Mouse (Mus musculus): ENCODE measurements around the gene Padi4. TPM values are rescaled to one million over a fixed set of nuclear protein-coding genes. Genes with fewer than 3 reads are reported as not detected.

Padi4 gene
- polyA plus RNA-seq, 1 experiment, result 0.61 TPM

- Histone ChIP-seq H3K4me3 (ENCODE audit: control insufficient read depth, low read depth, low read length) (no peak overlapping the region), H3K4me1 (ENCODE audit: control insufficient read depth, insufficient read depth, low read length) (no peaks in the 10 kb centered on the region), H3K36me3 (ENCODE audit: control insufficient read depth, insufficient read depth, low read length) (peaks cover 1% of the 10 kb centered on the region), H3K27me3 (ENCODE audit: control insufficient read depth, insufficient read depth, low read length) (no peaks in the 10 kb centered on the region), H3K27ac (ENCODE audit: control insufficient read depth, insufficient read depth, low read depth, low read length) (no peak overlapping the region)
- no peak for TF ChIP-seq CTCF (IDR thresholded peaks at IDR 0.05; ENCODE audit: control insufficient read depth, insufficient read depth, insufficient replicate concordance, low read depth, low read length)
- no peak for TF ChIP-seq POLR2A (IDR thresholded peaks at IDR 0.05; ENCODE audit: control insufficient read depth, low read depth, low read length)
Measured at GRCm38 (mm10) chr4:140721968-140722490, 52.0 kb downstream of the Padi4 start.

GRCm38 (mm10) chr4:140720091-140720490, 53.9 kb downstream of the Padi4 start:
- Histone ChIP-seq H3K36me3 (ENCODE audit: control insufficient read depth, insufficient read depth, low read length) (peaks cover 1% of the 10 kb centered on the region), H3K27ac (ENCODE audit: control insufficient read depth, insufficient read depth, low read depth, low read length) (no peak overlapping the region), H3K4me1 (ENCODE audit: control insufficient read depth, insufficient read depth, low read length) (no peaks in the 10 kb centered on the region), H3K4me3 (ENCODE audit: control insufficient read depth, low read depth, low read length) (no peak overlapping the region), H3K27me3 (ENCODE audit: control insufficient read depth, insufficient read depth, low read length) (no peaks in the 10 kb centered on the region)
- TF ChIP-seq CTCF (IDR thresholded peaks at IDR 0.05; ENCODE audit: control insufficient read depth, insufficient read depth, insufficient replicate concordance, low read depth, low read length) (no peak), POLR2A (IDR thresholded peaks at IDR 0.05; ENCODE audit: control insufficient read depth, low read depth, low read length) (no peak)

GRCm38 (mm10) chr4:140718436-140718835, 55.6 kb downstream of the Padi4 start:
- peaks cover 1% of the 10 kb centered on the region for H3K36me3 ChIP-seq (ENCODE audit: control insufficient read depth, insufficient read depth, low read length)
- H3K4me1 ChIP-seq (ENCODE audit: control insufficient read depth, insufficient read depth, low read length), result no peaks in the 10 kb centered on the region; the same call in 1 of the 2 replicates
- H3K27me3 ChIP-seq (ENCODE audit: control insufficient read depth, insufficient read depth, low read length), result no peaks in the 10 kb centered on the region
- no peak overlapping the region for H3K4me3 ChIP-seq (ENCODE audit: control insufficient read depth, low read depth, low read length)
- H3K27ac ChIP-seq (ENCODE audit: control insufficient read depth, insufficient read depth, low read depth, low read length), result no peak overlapping the region
- no peak for TF ChIP-seq POLR2A (IDR thresholded peaks at IDR 0.05; ENCODE audit: control insufficient read depth, low read depth, low read length)
- no peak for TF ChIP-seq CTCF (IDR thresholded peaks at IDR 0.05; ENCODE audit: control insufficient read depth, insufficient read depth, insufficient replicate concordance, low read depth, low read length)

GRCm38 (mm10) chr4:140716994-140717393, 57.0 kb downstream of the Padi4 start:
- TF ChIP-seq POLR2A (IDR thresholded peaks at IDR 0.05; ENCODE audit: control insufficient read depth, low read depth, low read length) (no peak), CTCF (IDR thresholded peaks at IDR 0.05; ENCODE audit: control insufficient read depth, insufficient read depth, insufficient replicate concordance, low read depth, low read length) (no peak)
- H3K36me3 ChIP-seq (ENCODE audit: control insufficient read depth, insufficient read depth, low read length), result peaks cover 4% of the 10 kb centered on the region
- no peak overlapping the region for H3K4me3 ChIP-seq (ENCODE audit: control insufficient read depth, low read depth, low read length)
- H3K27ac ChIP-seq (ENCODE audit: control insufficient read depth, insufficient read depth, low read depth, low read length), result no peak overlapping the region
- H3K4me1 ChIP-seq (ENCODE audit: control insufficient read depth, insufficient read depth, low read length), result no peaks in the 10 kb centered on the region; the same call in 1 of the 2 replicates
- H3K27me3 ChIP-seq (ENCODE audit: control insufficient read depth, insufficient read depth, low read length), result no peaks in the 10 kb centered on the region

- Histone ChIP-seq H3K36me3 (ENCODE audit: control insufficient read depth, insufficient read depth, low read length) (peaks cover 5% of the 10 kb centered on the region), H3K4me3 (ENCODE audit: control insufficient read depth, low read depth, low read length) (no peak overlapping the region), H3K4me1 (ENCODE audit: control insufficient read depth, insufficient read depth, low read length) (no peaks in the 10 kb centered on the region; the same call in 1 of the 2 replicates), H3K27ac (ENCODE audit: control insufficient read depth, insufficient read depth, low read depth, low read length) (no peak overlapping the region), H3K27me3 (ENCODE audit: control insufficient read depth, insufficient read depth, low read length) (no peaks in the 10 kb centered on the region)
- TF ChIP-seq CTCF (IDR thresholded peaks at IDR 0.05; ENCODE audit: control insufficient read depth, insufficient read depth, insufficient replicate concordance, low read depth, low read length) (no peak), POLR2A (IDR thresholded peaks at IDR 0.05; ENCODE audit: control insufficient read depth, low read depth, low read length) (no peak)
Measured at GRCm38 (mm10) chr4:140714586-140714985, 59.5 kb downstream of the Padi4 start.

GRCm38 (mm10) chr4:140713480-140714365, 60.3 kb downstream of the Padi4 start:
- peaks cover 5% of the 10 kb centered on the region for H3K36me3 ChIP-seq (ENCODE audit: control insufficient read depth, insufficient read depth, low read length)
- TF ChIP-seq POLR2A (IDR thresholded peaks at IDR 0.05; ENCODE audit: control insufficient read depth, low read depth, low read length) (no peak), CTCF (IDR thresholded peaks at IDR 0.05; ENCODE audit: control insufficient read depth, insufficient read depth, insufficient replicate concordance, low read depth, low read length) (peak; percentile 74; the same call in 1 of the 2 replicates)
- H3K4me3 ChIP-seq (ENCODE audit: control insufficient read depth, low read depth, low read length), result no peak overlapping the region
- no peaks in the 10 kb centered on the region; the same call in 1 of the 2 replicates for H3K4me1 ChIP-seq (ENCODE audit: control insufficient read depth, insufficient read depth, low read length)
- no peak overlapping the region for H3K27ac ChIP-seq (ENCODE audit: control insufficient read depth, insufficient read depth, low read depth, low read length)
- H3K27me3 ChIP-seq (ENCODE audit: control insufficient read depth, insufficient read depth, low read length), result no peaks in the 10 kb centered on the region

- Histone ChIP-seq H3K36me3 (ENCODE audit: control insufficient read depth, insufficient read depth, low read length) (peaks cover 5% of the 10 kb centered on the region), H3K4me1 (ENCODE audit: control insufficient read depth, insufficient read depth, low read length) (no peaks in the 10 kb centered on the region; the same call in 1 of the 2 replicates)
Measured at GRCm38 (mm10) chr4:140711360-140711759, 62.7 kb downstream of the Padi4 start.

More at GRCm38 (mm10) chr4:140711360-140711759, 62.7 kb downstream of the Padi4 start:
- H3K27me3 ChIP-seq (ENCODE audit: control insufficient read depth, insufficient read depth, low read length), result no peaks in the 10 kb centered on the region
- no peak overlapping the region for H3K27ac ChIP-seq (ENCODE audit: control insufficient read depth, insufficient read depth, low read depth, low read length)
- TF ChIP-seq POLR2A (IDR thresholded peaks at IDR 0.05; ENCODE audit: control insufficient read depth, low read depth, low read length) (no peak), CTCF (IDR thresholded peaks at IDR 0.05; ENCODE audit: control insufficient read depth, insufficient read depth, insufficient replicate concordance, low read depth, low read length) (no peak)
- H3K4me3 ChIP-seq (ENCODE audit: control insufficient read depth, low read depth, low read length), result no peak overlapping the region

Measured in testis, adult 2 months (tissue).